Comparison of ENCODE assay signal across 22 mouse cellular contexts in genomic region chr17:64789175-64789574, GRCm38 (mm10). TPM values are rescaled to one million over a fixed set of nuclear protein-coding genes. Genes with fewer than 3 reads are reported as not detected.
"Had no signal": no experiment of that assay in that cellular context is flagged by ENCODE, and none has a peak within 500 bp of the region (broad histone marks: within the 10 kb centered on the region; RNA-seq: fewer than 3 reads in every experiment).

No protein-coding gene starts in this region.

- H3K4me1 ChIP-seq: midbrain, embryonic 13.5 days had no signal

- ATAC-seq: midbrain, embryonic 13.5 days had no signal

- H3K27me3 ChIP-seq: limb, embryonic 13.5 days; midbrain, embryonic 13.5 days had no signal

- H3K4me2 ChIP-seq: limb, embryonic 13.5 days; lung, embryonic 14.5 days; midbrain, embryonic 13.5 days had no signal

- H3K36me3 ChIP-seq: limb, embryonic 13.5 days; midbrain, embryonic 13.5 days had no signal

- H3K9ac ChIP-seq: limb, embryonic 13.5 days; liver, embryonic 14.5 days; lung, embryonic 14.5 days; midbrain, embryonic 13.5 days had no signal

- H3K9me3 ChIP-seq: limb, embryonic 13.5 days; midbrain, embryonic 13.5 days had no signal

- H3K27ac ChIP-seq: limb, embryonic 13.5 days; liver, embryonic 14.5 days; midbrain, embryonic 13.5 days had no signal

- H3K4me3 ChIP-seq: limb, embryonic 13.5 days; midbrain, embryonic 13.5 days had no signal

- DNase-seq: kidney, adult 18-20 months; kidney, postnatal 14 days; left cerebral cortex, postnatal 4 days; lung, embryonic 14.5 days; right cerebral cortex, adult 18-20 months; right cerebral cortex, postnatal 25 days; thymus, postnatal 4 days had no signal

RNA-seq across cellular contexts. Expression of gene 4930583I09Rik, which starts 46.7 kb away (rescaled TPM):
- total RNA-seq: layer of hippocampus, adult 8-10 months; layer of hippocampus, postnatal 14 days; left cerebral cortex, adult 18-20 months; left cerebral cortex, postnatal 10 days; left cerebral cortex, postnatal 4 days; liver, adult 2 months; megakaryocyte progenitor cell, adult 5-6 weeks; midbrain, postnatal 0 days had no signal
- polyA plus RNA-seq: kidney, embryonic 14.5 days; large intestine, adult 2 months; limb, embryonic 13.5 days; liver, adult 2 months; liver, embryonic 14.5 days; lung, embryonic 14.5 days; midbrain, embryonic 13.5 days; midbrain, postnatal 0 days; neural tube, embryonic 14.5 days; small intestine, adult 2 months; stomach, embryonic 16.5 days had no signal
